Mouse (Mus musculus) kidney, embryonic 15.5 days (tissue): ENCODE measurements around the gene Gipr. TPM values are rescaled to one million over a fixed set of nuclear protein-coding genes. Genes with fewer than 3 reads are reported as not detected.

Experiments used
- ATAC-seq: fragments of 200-750 bp; cut with Nextera tagmentation; replicated peaks from 2 replicates; pipeline ENCODE4 v1.8.0; 2017; ENCODE audit warnings: moderate TSS enrichment; ENCODE audit not compliant: low FRiP score
- H3K27ac ChIP-seq: fragments of 300-500 bp; sonication (generic); 2 replicates; pipeline ENCODE4 v1.5.1; 2015; ENCODE audit warnings: mild to moderate bottlenecking, inconsistent platforms
- H3K27me3 ChIP-seq: fragments of 300-500 bp; sonication (generic); 2 replicates; pipeline ENCODE4 v1.6.1; 2015; ENCODE audit warnings: inconsistent platforms
- H3K36me3 ChIP-seq: fragments of 300-500 bp; sonication (generic); 2 replicates; pipeline ENCODE4 v1.6.1; 2015; ENCODE audit warnings: inconsistent platforms
- H3K4me1 ChIP-seq: fragments of 300-500 bp; sonication (generic); 2 replicates; pipeline ENCODE4 v1.6.1; 2015; ENCODE audit warnings: inconsistent platforms
- H3K4me2 ChIP-seq: fragments of 300-500 bp; sonication (generic); 2 replicates; pipeline ENCODE4 v1.6.1; 2015; ENCODE audit warnings: moderate library complexity, mild to moderate bottlenecking, inconsistent platforms
- H3K4me3 ChIP-seq: fragments of 300-500 bp; sonication (generic); replicated peaks from 2 replicates; pipeline ENCODE4 v1.5.1; 2015; ENCODE audit warnings: mild to moderate bottlenecking, inconsistent platforms
- H3K9ac ChIP-seq: fragments of 300-500 bp; sonication (generic); 2 replicates; pipeline ENCODE4 v1.6.1; 2015; ENCODE audit warnings: mild to moderate bottlenecking, inconsistent platforms
- H3K9me3 ChIP-seq: fragments of 300-500 bp; sonication (generic); replicated peaks from 2 replicates; pipeline ENCODE4 v1.6.1; 2016; ENCODE audit warnings: inconsistent platforms
- WGBS: fragments of 180-500 bp; shearing (Covaris S2); methylation state at CpG from one replicate; pipeline ENCODE4 v1.1.7; 2015; ENCODE audit warnings: mixed read lengths; 5-methylcytosine and 5-hydroxymethylcytosine counted together
- microRNA counts: library from miRNA; unstranded; fragments of <30 nt; microRNA quantifications from one replicate; lab custom pipeline; 2016
- microRNA-seq: library from miRNA; unstranded; fragments of <30 nt; microRNA quantifications from one replicate; pipeline ENCODE4, GENCODE M21; 2016
- polyA plus RNA-seq: library from polyadenylated mRNA; unstranded; fragments of >200 nt; fragmentation: Nextera tagmentation; extraction: Ambion mirVana; gene quantifications from 2 replicates; pipeline ENCODE4 v1.2.1, GENCODE M21; 2015

Gene Gipr
- polyA plus RNA-seq, 1 experiment from 2014 or later, result 1.0 TPM

- Histone ChIP-seq H3K27me3 (no peaks in the 10 kb centered on the region), H3K9me3 (no peaks in the 10 kb centered on the region), H3K27ac (no peak within 1 kb of the TSS), H3K4me1 (peaks cover 25% of the 10 kb centered on the region), H3K4me2 (peak within 1 kb of the TSS; percentile 65), H3K9ac (no peak within 1 kb of the TSS), H3K4me3 (peak within 1 kb of the TSS; percentile 33), H3K36me3 (peaks cover 7% of the 10 kb centered on the region; the same call in 1 of the 2 replicates)
- ATAC-seq, result peak; percentile 26
- WGBS, result 26% methylated on average over 59 of the region's 64 CpGs
These were observed 47.7 kb downstream of the Gipr start, which contains the start of gene Gm4969 for GRCm38 (mm10) chr7:19118028-19118771. TSS of gene Gm4969 (minus strand) at chr7:19118368.

GRCm38 (mm10) chr7:19109565-19109964 lies 56.4 kb downstream of the Gipr start:
- Histone ChIP-seq H3K27ac (no peak overlapping the region), H3K36me3 (no peaks in the 10 kb centered on the region), H3K27me3 (no peaks in the 10 kb centered on the region), H3K9me3 (no peaks in the 10 kb centered on the region), H3K4me3 (no peak overlapping the region), H3K4me2 (no peak overlapping the region), H3K4me1 (no peaks in the 10 kb centered on the region), H3K9ac (no peak overlapping the region)
- WGBS, result 79% methylated on average over 1 of the region's 1 CpGs
- no peak for ATAC-seq

- 54% methylated on average over 3 of the region's 3 CpGs for WGBS
- Histone ChIP-seq H3K4me3 (no peak overlapping the region), H3K9ac (no peak overlapping the region)
These were observed 58.5 kb downstream of the Gipr start for GRCm38 (mm10) chr7:19107436-19107835.

More at GRCm38 (mm10) chr7:19107436-19107835, 58.5 kb downstream of the Gipr start:
- no peak overlapping the region for H3K27ac ChIP-seq
- H3K4me2 ChIP-seq, result no peak overlapping the region
- no peaks in the 10 kb centered on the region for H3K4me1 ChIP-seq
- no peaks in the 10 kb centered on the region for H3K27me3 ChIP-seq
- H3K36me3 ChIP-seq, result 0 out of 2 replicates have a peak, but pooled peaks cover 7% of the 10 kb centered on the region
- no peak for ATAC-seq
- no peaks in the 10 kb centered on the region for H3K9me3 ChIP-seq

MicroRNAs within 50 kb of the gene (microRNA counts, 519-probe panel; counts per million panel counts)
- microRNA mmu-miR-330 (lab: Ali Mortazavi, UCI), result 2,049 counts per million, percentile 18 among the panel's probes with 10 or more counts

Small RNA genes within 50 kb of the gene (microRNA-seq; reads per million reads assigned to microRNA genes)
- 157 reads per million, percentile 62 among the genes with 10 or more reads in this experiment for gene Mir330

Other genes with a start within 250 kb of the Gipr start
- gene Nova2, start 240.2 kb downstream of the Gipr start, polyA plus RNA-seq, result 0.67 and 0.93 TPM in 2 replicates
- gene Nanos2, start 178.7 kb downstream of the Gipr start, polyA plus RNA-seq, result not detected in 2 replicates
- gene Mypop, start 174.9 kb downstream of the Gipr start, polyA plus RNA-seq, result 3.5 and 3.9 TPM in 2 replicates
- gene Irf2bp1, start 162.1 kb downstream of the Gipr start, polyA plus RNA-seq, result 21.4 and 24.1 TPM in 2 replicates
- 1.2 and 1.3 TPM in 2 replicates for gene Foxa3, start 142.6 kb downstream of the Gipr start, polyA plus RNA-seq
- gene Sympk, start 141.8 kb downstream of the Gipr start, polyA plus RNA-seq, result 34.3 and 38.4 TPM in 2 replicates
- gene Rsph6a, start 111.4 kb downstream of the Gipr start, polyA plus RNA-seq, result not detected in 2 replicates
- gene Dmwd, start 89.9 kb downstream of the Gipr start, polyA plus RNA-seq, result 15.4 and 18.7 TPM in 2 replicates
- gene Dmpk, start 82.3 kb downstream of the Gipr start, polyA plus RNA-seq, result 18.1 and 24.7 TPM in 2 replicates
- gene Six5, start 71.5 kb downstream of the Gipr start, polyA plus RNA-seq, result 8.0 and 10.1 TPM in 2 replicates
- gene Gm4969, start 47.8 kb downstream of the Gipr start, polyA plus RNA-seq, result 2.9 and 3.4 TPM in 2 replicates
- 16.1 and 16.3 TPM in 2 replicates for gene Fbxo46, start 46.3 kb downstream of the Gipr start, polyA plus RNA-seq
- gene Qpctl, start 16.8 kb downstream of the Gipr start, polyA plus RNA-seq, result 13.5 and 14.4 TPM in 2 replicates
- gene Snrpd2, start 16.4 kb downstream of the Gipr start, polyA plus RNA-seq, result 157 and 162 TPM in 2 replicates
- gene Eml2, start 10.3 kb upstream of the Gipr start, polyA plus RNA-seq, result 9.5 and 16.8 TPM in 2 replicates
- 2.7 and 3.3 TPM in 2 replicates for gene Gpr4, start 46.4 kb upstream of the Gipr start, polyA plus RNA-seq
- 38.8 and 40.5 TPM in 2 replicates for gene Opa3, start 62.2 kb upstream of the Gipr start, polyA plus RNA-seq
- 87.4 and 89.8 TPM in 2 replicates for gene Vasp, start 105.7 kb upstream of the Gipr start, polyA plus RNA-seq
- 0.13 TPM in 1 of 2 replicates, not detected in the other for gene Ppm1n, start 113.9 kb upstream of the Gipr start, polyA plus RNA-seq
- 8.3 and 9.2 TPM in 2 replicates for gene Rtn2, start 116.5 kb upstream of the Gipr start, polyA plus RNA-seq
- 0.09 and 0.26 TPM in 2 replicates for gene Fosb, start 143.9 kb upstream of the Gipr start, polyA plus RNA-seq
- gene Ercc1, start 178.7 kb upstream of the Gipr start, polyA plus RNA-seq, result 85.7 and 87.2 TPM in 2 replicates
- gene Cd3eap, start 193.4 kb upstream of the Gipr start, polyA plus RNA-seq, result 27.0 and 28.3 TPM in 2 replicates
- gene Ppp1r13l, start 193.6 kb upstream of the Gipr start, polyA plus RNA-seq, result 5.5 and 5.8 TPM in 2 replicates
- gene Ercc2, start 215.9 kb upstream of the Gipr start, polyA plus RNA-seq, result 16.0 and 19.5 TPM in 2 replicates
- gene Klc3, start 238.0 kb upstream of the Gipr start, polyA plus RNA-seq, result 5.1 and 6.3 TPM in 2 replicates
- gene Ckm, start 238.6 kb upstream of the Gipr start, polyA plus RNA-seq, result 22.6 and 58.1 TPM in 2 replicates